Mouse (Mus musculus) left cerebral cortex, adult 2 months (tissue): ENCODE data around the gene Atoh8. TPM values are rescaled to one million over a fixed set of nuclear protein-coding genes. Genes with fewer than 3 reads are reported as not detected.

ENCODE experiments used
- DNase-seq, 2 experiments: peaks; one replicate each; pipeline ENCODE4 v3.0.0; 2021 to 2022; ENCODE audit warnings: low spot score in 2 of 2, mixed read lengths in 1 of 2; ENCODE audit errors: extremely low spot score in 1 of 2
- H3K27ac ChIP-seq: fragments of 200-600 bp; 2 replicates; pipeline ENCODE4 v1.8.1; 2022
- H3K4me3 ChIP-seq: fragments of 200-600 bp; 2 replicates; pipeline ENCODE4 v1.8.1; 2022
- CTCF ChIP-seq: fragments of 200-600 bp; IDR thresholded peaks from 2 replicates; pipeline ENCODE4 v1.8.1; 2022; ENCODE audit warnings: antibody characterized with exemption, mild to moderate bottlenecking, moderate library complexity
- intact Hi-C: fragments of 180-260 bp; cut with DNase I; formaldehyde crosslinking; loops from one replicate; pipeline ENCODE4 v1.15.1; 2025
- total RNA-seq, 2 experiments: library from RNA; stranded (reverse); gene quantifications; 2 replicates each; pipeline ENCODE4 v1.2.3; 2021

The Atoh8 gene
- total RNA-seq, 2 experiments from 2014 or later = 1.5 to 1.9 TPM

DNA sequence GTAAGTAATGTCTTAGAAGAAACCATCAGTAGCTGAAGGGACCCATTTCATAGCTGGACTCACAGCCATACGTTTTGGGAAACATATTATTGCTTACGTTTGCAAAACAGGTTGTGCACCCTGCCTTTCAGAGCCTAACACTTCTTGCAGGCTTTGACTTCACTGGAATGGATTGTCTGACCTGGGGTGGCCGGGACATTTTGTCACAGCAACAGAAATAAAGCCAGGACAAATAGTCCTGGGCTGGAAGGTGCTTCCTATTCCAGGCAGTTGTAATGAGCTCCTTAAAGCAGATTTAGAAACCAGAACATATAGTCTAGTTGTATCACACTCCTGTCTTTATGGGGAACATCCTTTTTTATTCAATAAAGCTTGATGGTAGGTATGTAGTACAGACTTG lies 74.4 kb downstream of the Atoh8 start:
- Histone ChIP-seq H3K27ac (no peak overlapping the region), H3K4me3 (no peak overlapping the region)
- intact Hi-C loops = loop anchor here (5.0 kb wide), 1 partner anchor 64 kb away; the partner anchor contains the start of gene St3gal5
- DNase-seq = no peak
- TF ChIP-seq CTCF = no peak

DNA sequence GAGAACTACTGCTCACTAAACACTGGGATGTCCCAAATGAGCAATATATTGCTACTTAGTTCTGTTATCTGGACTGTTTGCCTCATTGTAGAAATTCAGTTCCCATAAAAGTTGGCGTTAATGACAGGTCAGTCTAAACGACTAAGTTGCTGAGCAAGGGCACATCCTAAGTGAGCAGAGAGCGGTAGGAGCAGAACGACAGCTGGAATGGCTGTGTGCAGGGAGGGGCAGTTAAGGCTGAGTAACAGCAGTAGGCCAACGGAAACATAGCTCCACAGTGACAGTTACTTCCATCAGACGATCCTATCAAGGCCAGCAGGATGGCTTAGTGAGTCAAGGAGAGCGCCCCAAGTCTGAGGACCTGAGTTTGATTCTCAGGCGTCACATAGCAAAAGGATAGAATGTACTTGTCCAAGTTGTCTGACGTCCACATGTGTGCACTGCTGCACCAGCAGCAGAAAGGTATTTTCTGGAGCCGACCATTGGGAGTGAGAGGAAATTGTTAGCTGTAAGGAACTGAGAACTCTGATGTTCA lies 75.4 kb downstream of the Atoh8 start:
- H3K4me3 ChIP-seq = no peak overlapping the region
- H3K27ac ChIP-seq = no peak overlapping the region
- no peak for DNase-seq
- intact Hi-C loops = loop anchor here (5.0 kb wide), 1 partner anchor 63 kb away; the partner anchor contains the start of gene St3gal5
- no peak for TF ChIP-seq CTCF

DNA sequence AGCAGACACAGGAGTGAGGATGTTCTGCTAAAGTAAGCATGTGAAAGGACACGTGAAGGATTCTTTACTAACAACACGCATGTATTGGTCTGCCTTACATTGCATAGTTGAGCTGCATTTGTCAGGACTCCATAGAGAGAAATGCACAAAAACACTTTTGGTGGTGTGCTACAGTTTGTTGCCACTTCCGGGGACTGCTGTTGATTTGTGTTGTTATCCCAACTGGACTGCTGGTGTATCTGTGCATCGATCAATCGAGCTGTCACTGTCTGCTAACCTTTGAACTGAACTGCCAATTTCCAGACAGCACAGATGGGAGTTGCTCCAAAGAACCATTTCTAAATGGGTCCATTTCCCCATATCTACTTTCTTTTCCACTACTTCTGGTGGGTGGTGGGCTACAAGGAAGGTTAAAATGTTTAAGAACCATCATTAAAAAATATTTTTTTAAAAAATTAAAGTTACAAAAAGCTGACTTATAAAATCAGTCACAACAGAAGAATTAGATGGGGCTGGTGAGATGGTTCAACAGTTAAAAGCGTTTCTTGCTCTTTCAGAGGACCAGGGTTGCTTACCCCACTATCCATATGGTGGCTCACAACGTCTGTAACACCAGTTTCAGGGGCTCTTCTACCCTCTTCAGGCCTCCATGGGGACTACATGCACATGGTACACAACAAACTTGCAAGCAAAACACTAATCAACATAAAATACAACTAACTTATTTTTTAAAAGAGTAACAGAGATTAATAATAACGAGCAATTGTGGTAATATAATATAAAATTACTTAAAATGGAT lies 76.2 kb downstream of the Atoh8 start:
- DNase-seq = no peak
- H3K27ac ChIP-seq = no peak overlapping the region
- intact Hi-C loops = no loop called here
- H3K4me3 ChIP-seq = no peak overlapping the region
- TF ChIP-seq CTCF = no peak; the same call in 1 of the 2 replicates

Other genes with a start within 250 kb of the Atoh8 start
- gene St3gal5, start 138.0 kb downstream of the Atoh8 start, total RNA-seq = 100 to 1,000 TPM; 162 to 163 TPM
- not detected for gene Sftpb, start 69.0 kb upstream of the Atoh8 start, total RNA-seq
- 10 to 100 TPM; 31.8 to 35.5 TPM for gene Usp39, start 109.6 kb upstream of the Atoh8 start, total RNA-seq
- gene 0610030E20Rik, start 111.7 kb upstream of the Atoh8 start, total RNA-seq = 10 to 100 TPM; 17.3 to 17.7 TPM
- gene Tmem150a, start 119.9 kb upstream of the Atoh8 start, total RNA-seq = 1 to 10 TPM; 8.0 to 9.7 TPM
- gene Rnf181, start 131.4 kb upstream of the Atoh8 start, total RNA-seq = 10 to 100 TPM; 75.7 to 75.9 TPM
- 1 to 10 TPM; 6.3 to 6.8 TPM for gene Vamp5, start 144.9 kb upstream of the Atoh8 start, total RNA-seq
- 10 to 100 TPM; 11.7 to 15.4 TPM for gene Vamp8, start 155.1 kb upstream of the Atoh8 start, total RNA-seq
- gene Ggcx, start 178.7 kb upstream of the Atoh8 start, total RNA-seq = 10 to 100 TPM; 25.7 to 26.9 TPM
- 100 to 1,000 TPM; 186 to 194 TPM for gene Mat2a, start 204.0 kb upstream of the Atoh8 start, total RNA-seq